Mouse (Mus musculus) lung, embryonic 16.5 days (tissue): ENCODE measurements at regions not wholly inside any gene's neighbourhood (a gene's known extent, or its start where the extent isn't known, plus 50 kb on each side); places are given as distances from the start of the nearest gene placed in this dataset.

Experiments used
- ATAC-seq: fragments of 200-750 bp; cut with Nextera tagmentation; 2 replicates; pipeline ENCODE4 v1.8.0; 2017; ENCODE audit warnings: low read depth, mild to moderate bottlenecking, moderate library complexity
- H3K27ac ChIP-seq: fragments of 300-500 bp; sonication (generic); 2 replicates; pipeline ENCODE4 v1.5.1; 2014; ENCODE audit warnings: mild to moderate bottlenecking, control low read depth, low read length
- H3K27me3 ChIP-seq: fragments of 300-500 bp; sonication (generic); 2 replicates; pipeline ENCODE4 v1.6.1; 2014; ENCODE audit warnings: low read depth, low read length, mixed read lengths; ENCODE audit not compliant: control insufficient read depth, insufficient read depth
- H3K36me3 ChIP-seq: fragments of 300-500 bp; sonication (generic); 2 replicates; pipeline ENCODE4 v1.6.1; 2014; ENCODE audit warnings: low read length; ENCODE audit not compliant: control insufficient read depth, insufficient read depth
- H3K4me1 ChIP-seq: fragments of 300-500 bp; sonication (generic); replicated peaks from 2 replicates; pipeline ENCODE4 v1.6.1; 2014; ENCODE audit warnings: low read length, mixed read lengths; ENCODE audit not compliant: control insufficient read depth, insufficient read depth
- H3K4me2 ChIP-seq: fragments of 300-500 bp; sonication (generic); 2 replicates; pipeline ENCODE4 v1.6.1; 2014; ENCODE audit warnings: low read depth, low read length, control low read depth
- H3K4me3 ChIP-seq: fragments of 300-500 bp; sonication (generic); 2 replicates; pipeline ENCODE4 v1.5.1; 2014; ENCODE audit warnings: mild to moderate bottlenecking, low read length, control low read depth
- H3K9ac ChIP-seq: fragments of 300-500 bp; sonication (generic); 2 replicates; pipeline ENCODE4 v1.6.1; 2014; ENCODE audit warnings: low read length, control low read depth
- H3K9me3 ChIP-seq: fragments of 300-500 bp; sonication (generic); 2 replicates; pipeline ENCODE4 v1.6.1; 2016; ENCODE audit warnings: low read length; ENCODE audit not compliant: control insufficient read depth
- WGBS: fragments of 180-500 bp; shearing (Covaris S2); extraction: QIAGEN DNeasy Blood & Tissue Kit; methylation state at CpG from one replicate; pipeline ENCODE4 v1.1.7; 2014; 5-methylcytosine and 5-hydroxymethylcytosine counted together

GRCm38 (mm10) chr7:113126010-113126409 lies 81.3 kb upstream of the Arntl start:
- Histone ChIP-seq H3K4me2 (no peak overlapping the region), H3K9me3 (no peaks in the 10 kb centered on the region), H3K36me3 (no peaks in the 10 kb centered on the region), H3K27me3 (no peaks in the 10 kb centered on the region), H3K4me3 (no peak overlapping the region), H3K27ac (no peak overlapping the region), H3K4me1 (0 out of 2 replicates have a peak, but pooled peaks cover 3% of the 10 kb centered on the region), H3K9ac (no peak overlapping the region)
- WGBS, result 84% methylated on average over 1 of the region's 1 CpGs
- no peak for ATAC-seq

- Histone ChIP-seq H3K9ac (no peak overlapping the region), H3K4me2 (no peak overlapping the region), H3K4me1 (no peaks in the 10 kb centered on the region; the same call in 1 of the 2 replicates), H3K27ac (no peak overlapping the region), H3K9me3 (no peaks in the 10 kb centered on the region), H3K36me3 (no peaks in the 10 kb centered on the region), H3K4me3 (no peak overlapping the region), H3K27me3 (no peaks in the 10 kb centered on the region)
- no peak for ATAC-seq
- 70% methylated on average over 6 of the region's 6 CpGs for WGBS
Measured at GRCm38 (mm10) chr7:113130552-113130951, 76.7 kb upstream of the Arntl start.

- no peaks in the 10 kb centered on the region for H3K36me3 ChIP-seq
- no peak overlapping the region for H3K4me3 ChIP-seq
- no peaks in the 10 kb centered on the region; the same call in 1 of the 2 replicates for H3K4me1 ChIP-seq
- no peak overlapping the region for H3K9ac ChIP-seq
- peak; percentile 81 for ATAC-seq
- H3K27ac ChIP-seq, result no peak overlapping the region
- WGBS, result 1% methylated on average over 6 of the region's 6 CpGs
- H3K4me2 ChIP-seq, result no peak overlapping the region
- no peaks in the 10 kb centered on the region for H3K9me3 ChIP-seq
- no peaks in the 10 kb centered on the region for H3K27me3 ChIP-seq
Measured at GRCm38 (mm10) chr7:113131945-113132538, 75.2 kb upstream of the Arntl start.

- Histone ChIP-seq H3K27me3 (no peaks in the 10 kb centered on the region), H3K9me3 (no peaks in the 10 kb centered on the region), H3K4me1 (no peaks in the 10 kb centered on the region; the same call in 1 of the 2 replicates), H3K4me3 (no peak overlapping the region), H3K36me3 (no peaks in the 10 kb centered on the region), H3K27ac (no peak overlapping the region), H3K9ac (no peak overlapping the region), H3K4me2 (no peak overlapping the region)
- ATAC-seq, result no peak
- whole genome bisulfite sequencing, result 72% methylated on average over 5 of the region's 5 CpGs
Measured at GRCm38 (mm10) chr7:113133891-113134290, 73.4 kb upstream of the Arntl start.

DNA sequence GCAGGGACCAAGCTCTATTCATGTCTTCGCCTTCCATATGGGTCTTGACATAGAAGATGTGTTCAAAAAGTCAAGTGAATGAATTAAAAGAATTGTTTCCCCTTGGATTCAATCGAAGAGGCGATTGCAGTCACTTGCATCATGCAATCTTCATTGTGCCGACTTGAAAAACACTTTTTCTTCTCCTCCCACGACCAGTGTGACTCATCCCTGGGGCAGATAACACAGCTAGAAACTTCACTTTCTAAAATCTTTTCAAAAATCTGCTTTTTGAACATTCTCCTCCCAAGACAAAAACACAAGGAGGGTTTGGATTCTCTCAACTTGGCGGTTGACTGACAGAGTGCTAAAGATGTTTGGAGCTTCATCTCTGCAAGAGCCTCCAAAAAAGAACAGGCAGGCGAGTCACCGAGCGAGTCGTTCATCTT lies 67.2 kb upstream of the Arntl start:
- no peak overlapping the region for H3K4me2 ChIP-seq
- no peak overlapping the region for H3K9ac ChIP-seq
- ATAC-seq, result no peak
- no peaks in the 10 kb centered on the region for H3K9me3 ChIP-seq
- H3K4me3 ChIP-seq, result no peak overlapping the region
- H3K36me3 ChIP-seq, result no peaks in the 10 kb centered on the region
- H3K27me3 ChIP-seq, result no peaks in the 10 kb centered on the region; the same call in 1 of the 2 replicates
- H3K27ac ChIP-seq, result no peak overlapping the region
- WGBS, result 68% methylated on average over 10 of the region's 10 CpGs
- H3K4me1 ChIP-seq, result no peaks in the 10 kb centered on the region

DNA sequence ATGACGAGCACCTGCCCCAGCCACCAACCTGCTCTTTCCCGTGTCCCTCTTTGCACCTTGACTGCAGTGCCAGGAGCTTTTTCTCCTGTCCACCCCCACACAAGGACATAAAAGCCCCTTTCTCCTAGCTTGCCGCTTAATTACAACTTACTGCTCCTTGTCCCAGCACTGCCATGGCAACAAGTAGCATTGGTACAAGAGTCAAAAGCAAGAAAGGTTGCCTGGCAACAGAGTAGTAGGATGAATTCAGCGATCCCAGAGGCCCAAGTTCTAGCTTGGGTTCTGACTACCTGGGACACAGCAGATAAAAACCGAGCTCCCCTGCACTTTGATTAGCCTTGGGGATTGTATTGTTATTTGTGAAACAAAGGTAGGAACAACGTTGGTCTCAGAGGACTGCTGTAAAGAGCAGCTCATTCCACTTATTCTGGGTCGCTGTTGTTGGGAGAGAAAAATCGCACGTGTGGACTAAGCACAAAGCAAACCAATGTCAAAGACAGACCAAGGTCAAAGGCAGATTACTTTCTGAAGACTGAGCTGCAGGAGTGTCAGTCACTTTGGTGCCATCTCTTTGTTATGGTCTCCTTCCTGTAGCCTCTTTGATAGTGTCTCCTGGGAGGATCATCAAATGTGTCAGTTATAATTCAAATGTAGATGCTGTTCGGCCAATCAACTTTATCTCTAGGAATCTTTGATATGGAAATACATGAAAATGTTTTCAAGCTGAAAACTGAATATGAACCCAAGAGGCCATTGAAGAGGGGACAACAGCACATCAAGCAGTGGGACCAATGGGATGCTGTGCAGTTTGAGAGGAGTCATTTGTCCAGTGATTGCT lies 65.2 kb upstream of the Arntl start:
- no peak for ATAC-seq
- Histone ChIP-seq H3K9me3 (no peaks in the 10 kb centered on the region), H3K27me3 (no peaks in the 10 kb centered on the region; the same call in 1 of the 2 replicates), H3K27ac (no peak overlapping the region), H3K4me1 (no peaks in the 10 kb centered on the region), H3K36me3 (no peaks in the 10 kb centered on the region), H3K4me2 (no peak overlapping the region), H3K4me3 (no peak overlapping the region), H3K9ac (no peak overlapping the region)
- 53% methylated on average over 10 of the region's 10 CpGs for WGBS

GRCm38 (mm10) chr7:113143552-113143951 lies 63.7 kb upstream of the Arntl start:
- 5% methylated on average over 7 of the region's 7 CpGs for WGBS
- no peak overlapping the region for H3K27ac ChIP-seq
- H3K9me3 ChIP-seq, result no peaks in the 10 kb centered on the region
- no peak overlapping the region for H3K9ac ChIP-seq
- ATAC-seq, result peak; percentile 53; the same call in 1 of the 2 replicates
- no peaks in the 10 kb centered on the region for H3K4me1 ChIP-seq
- H3K36me3 ChIP-seq, result no peaks in the 10 kb centered on the region
- no peak overlapping the region for H3K4me2 ChIP-seq
- no peaks in the 10 kb centered on the region; the same call in 1 of the 2 replicates for H3K27me3 ChIP-seq
- H3K4me3 ChIP-seq, result no peak overlapping the region

DNA sequence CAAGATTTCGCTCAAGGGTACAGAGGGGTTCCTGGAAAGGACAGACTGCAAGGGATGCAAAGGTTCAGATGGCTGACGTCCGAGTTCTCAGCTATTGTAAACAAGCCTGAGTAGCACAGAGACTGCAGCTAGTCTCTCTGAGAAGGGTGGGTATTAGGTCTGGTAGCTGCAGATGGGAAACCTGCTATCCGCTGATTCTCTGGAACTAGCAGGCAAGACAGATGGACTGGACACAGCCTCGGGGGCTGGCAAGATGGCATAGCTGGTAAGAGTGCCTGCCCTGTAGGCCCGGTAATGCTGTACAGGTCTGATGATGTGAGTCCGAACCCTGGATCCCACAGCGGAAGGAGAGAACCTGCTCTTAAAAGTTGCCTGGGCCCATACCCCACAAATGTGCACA lies 62.2 kb upstream of the Arntl start:
- no peaks in the 10 kb centered on the region for H3K9me3 ChIP-seq
- H3K4me1 ChIP-seq, result no peaks in the 10 kb centered on the region
- WGBS, result 72% methylated on average over 8 of the region's 8 CpGs
- H3K27ac ChIP-seq, result no peak overlapping the region
- H3K36me3 ChIP-seq, result no peaks in the 10 kb centered on the region
- no peak for ATAC-seq
- H3K4me2 ChIP-seq, result no peak overlapping the region
- no peak overlapping the region for H3K9ac ChIP-seq
- no peak overlapping the region for H3K4me3 ChIP-seq
- H3K27me3 ChIP-seq, result no peaks in the 10 kb centered on the region; the same call in 1 of the 2 replicates

- Histone ChIP-seq H3K4me1 (peaks cover 4% of the 10 kb centered on the region), H3K4me2 (no peak overlapping the region), H3K4me3 (no peak overlapping the region), H3K9ac (no peak overlapping the region), H3K27ac (no peak overlapping the region), H3K36me3 (no peaks in the 10 kb centered on the region), H3K27me3 (no peaks in the 10 kb centered on the region; the same call in 1 of the 2 replicates), H3K9me3 (no peaks in the 10 kb centered on the region)
- ATAC-seq, result no peak
- WGBS, result 78% methylated on average over 2 of the region's 2 CpGs
Measured at GRCm38 (mm10) chr7:113146108-113146507, 61.2 kb upstream of the Arntl start.
